Mouse (Mus musculus): ENCODE measurements around the gene Shc1.

The Shc1 gene

DNA sequence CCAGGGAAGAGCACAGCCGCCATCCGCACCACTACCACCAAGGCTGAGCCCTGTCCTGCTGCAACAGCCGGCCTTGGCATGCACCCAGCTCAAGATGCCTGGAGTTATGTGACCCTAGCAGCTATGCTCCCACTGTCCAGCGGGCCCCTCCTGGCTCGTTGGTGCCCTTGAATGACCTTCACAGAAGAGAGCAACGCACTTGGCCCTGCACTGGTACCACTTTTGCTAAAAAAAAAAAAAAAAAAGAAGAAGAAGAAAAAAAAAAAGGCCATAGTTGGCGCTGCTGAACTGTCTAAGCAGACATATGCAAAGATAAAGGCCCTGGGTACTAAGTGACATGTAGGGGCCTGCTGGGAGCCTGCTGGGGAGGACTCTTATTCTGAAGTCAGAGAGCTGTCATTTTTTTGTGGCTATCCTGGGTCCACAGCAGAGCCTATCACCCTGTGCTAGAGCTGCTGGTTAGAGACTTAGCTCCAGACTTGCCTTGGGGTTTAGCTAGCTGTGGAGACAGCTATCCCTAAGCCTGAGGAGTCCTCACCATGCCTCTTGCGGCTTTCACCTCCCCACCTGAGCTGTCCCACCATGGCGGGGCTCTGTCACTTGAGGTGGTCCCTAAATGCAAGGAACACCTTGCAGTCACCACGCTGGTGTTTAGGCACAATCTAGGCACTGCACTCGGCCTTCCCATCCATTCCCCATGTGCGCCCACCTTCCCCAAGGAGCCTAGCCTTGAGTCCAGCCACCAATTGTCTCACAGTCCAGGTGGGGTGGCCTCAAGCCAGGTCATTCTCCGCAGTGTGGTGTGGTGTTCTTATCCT lies 30.7 kb downstream of the Shc1 start:
- in situ Hi-C loops (cut with MboI, MseI), result no loop called here

DNA sequence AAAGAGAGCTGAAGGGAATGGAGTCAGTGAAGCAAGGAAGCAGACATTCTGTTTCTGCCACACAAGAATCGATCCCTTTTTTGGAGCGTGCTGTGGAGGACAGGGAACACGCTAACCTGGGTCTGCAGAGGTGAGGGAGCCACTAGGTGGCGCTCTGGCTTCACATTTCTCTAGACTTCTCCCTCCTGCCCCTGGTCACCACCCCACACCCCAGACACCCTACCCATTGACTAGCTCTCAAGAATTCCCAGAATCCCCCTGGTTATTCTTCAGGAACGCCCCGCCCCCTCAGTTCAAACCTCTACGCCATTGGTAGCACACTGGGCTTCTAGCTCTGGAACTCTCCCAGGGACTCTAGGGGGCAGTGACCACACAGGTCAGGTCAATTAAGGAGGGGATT lies 31.3 kb downstream of the Shc1 start:
- in situ Hi-C loops (cut with MboI, MseI), result no loop called here

DNA sequence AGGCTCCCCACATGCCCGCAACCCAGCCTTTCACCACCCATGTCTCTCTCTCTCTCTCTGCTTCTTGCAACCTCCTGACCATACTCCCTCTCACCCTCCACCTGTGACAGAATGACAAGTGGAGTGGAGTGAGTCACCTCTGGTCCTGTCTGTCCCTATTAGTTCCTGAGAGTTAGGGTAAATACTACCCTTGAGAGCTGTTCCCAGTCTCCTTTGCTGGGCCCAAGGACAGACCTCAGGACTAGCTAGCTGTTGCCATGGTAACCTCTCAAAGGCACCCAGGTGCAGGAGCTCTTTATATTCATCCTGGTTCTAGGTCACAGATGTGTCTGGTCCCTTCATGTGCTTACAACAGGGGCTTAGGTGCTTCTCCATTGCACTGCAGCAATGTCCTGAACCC lies 33.7 kb downstream of the Shc1 start:
- in situ Hi-C loops (cut with MboI, MseI), result no loop called here

DNA sequence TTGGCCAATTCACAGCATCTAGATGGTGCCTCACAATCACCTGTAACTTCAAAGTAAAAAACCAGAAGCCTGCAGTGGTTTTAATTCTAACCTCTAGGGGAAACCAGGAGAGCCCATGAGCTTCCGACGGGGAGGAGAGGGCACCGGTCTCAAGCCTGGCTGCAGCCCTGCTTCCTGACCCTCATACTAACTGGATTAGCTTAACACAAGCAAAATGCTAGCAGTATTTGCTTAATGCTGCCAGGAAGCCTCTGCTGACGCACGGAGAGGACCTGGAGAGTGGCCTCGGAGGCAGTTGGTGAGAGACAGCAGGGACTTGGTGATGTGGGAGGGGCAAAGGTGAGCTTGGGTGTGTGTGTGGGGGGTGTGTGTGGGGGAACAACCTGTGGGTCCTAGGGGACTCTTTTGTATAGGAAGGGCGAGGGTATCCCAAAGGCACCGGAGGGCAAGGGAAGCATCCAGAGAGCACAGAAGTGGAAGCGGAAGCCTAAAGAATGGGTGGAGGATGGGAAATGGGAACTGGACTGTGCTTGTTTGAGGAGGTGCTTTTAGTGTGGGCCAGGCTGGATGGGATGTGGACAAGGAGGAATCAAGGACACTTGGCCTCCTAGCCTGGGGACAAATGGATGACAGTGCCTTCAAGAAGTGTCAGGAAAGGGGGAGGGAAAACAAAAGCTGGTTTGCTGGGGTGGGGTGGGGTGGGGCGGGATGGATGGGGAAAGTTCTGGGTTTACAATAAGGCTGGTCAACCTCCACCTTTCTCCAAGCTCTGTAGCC lies 36.3 kb downstream of the Shc1 start, which contains the start of gene Pmvk:
TSS of gene Pmvk (plus strand) at position 141 of the 777 bp plus-strand sequence.
- in situ Hi-C loops (cut with MboI, MseI), result no loop called here

DNA sequence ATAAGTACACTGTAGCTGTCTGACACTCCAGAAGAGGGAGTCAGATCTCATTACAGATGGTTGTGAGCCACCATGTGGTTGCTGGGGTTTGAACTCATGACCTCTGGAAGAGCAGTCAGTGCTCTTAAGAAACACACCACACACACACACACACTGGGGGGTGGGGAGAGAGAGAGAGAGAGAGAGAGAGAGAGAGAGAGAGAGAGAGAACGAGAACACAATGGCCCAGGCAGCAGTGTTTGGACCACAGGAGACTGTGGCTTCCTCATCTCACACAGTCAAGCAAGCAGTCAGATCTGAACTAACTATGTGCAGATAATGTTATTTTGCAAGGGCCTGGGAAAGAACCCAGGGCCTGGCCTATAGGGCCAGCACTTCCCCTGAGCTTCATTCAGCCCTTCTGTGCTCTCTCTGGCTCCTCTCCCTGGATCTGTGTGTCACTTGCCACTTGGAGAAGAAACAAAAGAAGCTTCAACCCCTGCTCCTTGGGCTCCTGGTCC lies 37.6 kb downstream of the Shc1 start:
- in situ Hi-C loops (cut with MboI, MseI), result no loop called here

DNA sequence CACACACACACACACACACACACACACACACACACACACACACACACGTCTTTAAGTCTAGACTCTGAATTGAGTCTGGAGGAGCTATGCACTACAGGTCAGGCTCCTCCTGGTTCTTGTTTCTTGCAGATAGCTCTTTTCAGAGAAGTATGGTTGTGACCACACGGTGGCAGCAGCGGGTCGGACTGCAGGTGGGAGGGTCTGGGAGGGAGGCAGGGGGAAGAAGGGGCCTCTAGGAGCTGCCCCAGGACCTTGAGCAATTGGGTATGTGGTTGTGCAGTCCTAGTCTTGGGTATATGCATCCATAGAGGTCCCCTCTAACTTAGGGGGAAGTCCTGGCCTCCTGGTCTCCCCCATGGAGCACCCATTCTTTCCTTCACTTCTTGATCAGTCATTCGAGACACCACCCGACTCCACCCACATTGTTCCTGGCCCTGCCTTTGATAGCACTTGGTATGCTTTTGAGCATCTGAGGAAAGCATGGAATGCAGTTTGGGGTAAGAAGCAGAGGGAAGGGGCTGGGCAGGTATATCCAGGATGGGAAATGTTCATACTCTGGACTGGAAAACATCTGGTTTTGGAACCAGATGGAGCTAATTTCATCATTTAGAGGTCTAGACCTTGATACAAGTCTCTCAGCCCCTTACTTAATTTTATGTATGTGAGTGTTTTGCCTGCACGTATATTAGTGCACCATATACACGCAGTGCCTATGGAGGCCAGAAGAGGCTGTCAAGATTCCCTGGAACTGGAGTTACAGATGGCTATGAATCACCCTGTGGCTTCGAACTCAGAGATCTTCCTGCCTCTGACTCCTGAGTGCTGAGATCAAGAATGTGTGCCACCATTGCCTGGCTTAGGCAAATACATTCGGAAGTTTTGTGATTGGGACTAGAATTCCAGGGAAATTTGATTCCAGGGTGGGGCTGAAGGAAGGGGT lies 38.8 kb downstream of the Shc1 start:
- in situ Hi-C loops (cut with MboI, MseI), result no loop called here

DNA sequence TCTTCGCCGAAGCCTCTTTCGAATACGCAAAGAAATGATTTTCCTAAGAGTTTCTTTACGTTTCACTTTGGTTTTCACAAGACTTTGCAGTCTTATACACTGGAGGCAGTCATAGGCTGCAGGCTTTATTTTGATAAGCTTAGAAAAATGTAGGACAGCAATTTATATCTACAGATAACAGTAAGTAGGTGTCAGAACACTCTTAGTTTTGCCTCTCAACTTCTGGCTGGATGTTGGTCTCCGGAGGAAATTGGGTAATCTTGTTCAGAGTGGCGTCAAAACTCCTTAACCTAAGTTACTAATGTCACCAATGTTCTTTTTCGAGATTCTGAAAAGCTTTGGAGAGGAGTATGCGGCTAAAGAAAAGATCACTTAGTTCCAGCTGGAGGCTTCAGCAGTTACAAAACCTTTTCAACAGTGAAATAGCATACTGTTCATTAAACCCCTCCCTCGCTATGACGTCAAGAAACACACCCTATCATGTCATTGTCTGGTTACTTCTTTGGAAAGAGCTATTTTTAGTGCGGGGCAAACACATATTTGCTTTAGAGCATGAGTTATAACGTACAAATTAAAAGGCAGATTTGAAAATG lies 40.2 kb downstream of the Shc1 start:
- in situ Hi-C loops (cut with MboI, MseI), result no loop called here

DNA sequence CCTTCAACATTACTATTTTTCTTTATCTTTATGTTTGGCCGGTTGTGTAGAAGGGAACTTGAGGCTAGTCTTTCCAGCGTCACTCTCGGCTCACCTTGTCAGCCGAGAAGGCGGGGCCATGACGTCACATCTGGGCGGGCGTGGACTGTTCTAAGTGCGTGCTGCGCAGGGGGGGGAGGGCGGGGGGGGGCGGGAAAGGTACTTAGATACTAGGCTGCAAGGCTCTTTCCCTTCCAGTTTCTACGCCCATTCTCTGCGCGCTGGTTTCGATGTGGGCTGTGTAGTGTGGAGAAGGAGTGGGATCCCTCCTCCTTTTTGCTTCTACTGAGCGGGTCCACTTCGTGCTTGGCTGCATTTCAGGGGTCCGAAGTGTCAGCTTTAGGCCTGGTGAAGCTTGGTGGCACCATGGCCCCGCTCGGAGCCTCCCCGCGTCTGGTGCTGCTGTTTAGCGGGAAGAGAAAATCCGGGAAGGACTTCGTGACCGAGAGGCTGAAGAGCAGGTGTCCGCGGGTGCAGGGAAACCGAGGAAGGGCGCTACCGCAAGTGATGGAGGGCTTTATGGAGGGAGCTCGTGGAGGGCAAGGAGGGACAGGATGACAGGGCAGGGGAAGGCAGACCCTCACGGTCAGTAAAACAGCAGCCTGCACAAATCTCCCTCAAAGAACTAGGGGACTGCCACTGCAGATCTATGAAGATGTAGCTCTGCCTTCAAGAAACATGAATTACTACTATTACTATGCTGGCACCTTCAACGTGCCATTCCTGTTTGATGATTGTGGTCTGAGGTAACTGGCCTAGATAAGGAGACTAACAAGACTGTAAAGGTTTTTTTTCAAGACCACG lies 40.9 kb downstream of the Shc1 start:
- in situ Hi-C loops (cut with MboI, MseI), result no loop called here

DNA sequence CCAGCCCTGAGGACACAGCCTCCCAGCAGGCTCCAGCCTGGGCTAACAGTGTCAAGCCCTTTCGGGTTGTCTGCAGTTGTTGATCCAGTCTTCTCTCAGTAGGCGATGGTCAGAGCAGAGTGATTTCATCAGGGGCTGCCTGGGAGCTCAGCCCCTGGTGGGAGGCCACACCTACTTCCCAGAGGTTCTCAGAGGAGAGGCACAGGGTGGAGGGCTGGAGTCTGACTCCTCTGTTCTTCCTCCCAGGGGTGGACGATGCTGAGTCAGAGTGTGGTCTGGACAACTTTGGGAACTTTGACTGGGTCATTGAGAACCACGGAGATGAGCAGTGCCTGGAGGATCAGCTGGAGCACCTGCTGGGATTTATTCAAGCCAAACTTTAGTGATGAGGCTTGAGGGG lies 50.0 kb downstream of the Shc1 start:
- in situ Hi-C loops (cut with MboI, MseI), result no loop called here

DNA sequence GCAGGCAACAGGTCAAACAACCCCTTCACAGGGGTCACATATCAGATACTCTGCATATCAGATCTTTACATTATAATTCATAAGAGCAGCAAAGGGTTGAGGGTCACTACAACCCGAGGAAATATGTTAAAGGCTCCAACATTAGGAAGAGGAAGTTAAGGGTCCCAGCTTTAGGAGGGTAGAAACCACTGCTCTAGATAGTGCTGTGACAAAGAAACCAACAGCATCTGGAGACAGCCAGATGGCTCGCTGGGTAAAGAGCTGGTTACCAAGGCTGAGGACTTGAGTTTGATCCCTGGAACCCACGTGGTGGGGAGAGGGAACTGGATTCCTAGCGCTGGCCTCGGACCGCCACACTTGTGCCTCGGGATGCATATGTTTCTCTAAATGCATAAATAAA lies 54.0 kb downstream of the Shc1 start:
- in situ Hi-C loops (cut with MboI, MseI), result no loop called here

DNA sequence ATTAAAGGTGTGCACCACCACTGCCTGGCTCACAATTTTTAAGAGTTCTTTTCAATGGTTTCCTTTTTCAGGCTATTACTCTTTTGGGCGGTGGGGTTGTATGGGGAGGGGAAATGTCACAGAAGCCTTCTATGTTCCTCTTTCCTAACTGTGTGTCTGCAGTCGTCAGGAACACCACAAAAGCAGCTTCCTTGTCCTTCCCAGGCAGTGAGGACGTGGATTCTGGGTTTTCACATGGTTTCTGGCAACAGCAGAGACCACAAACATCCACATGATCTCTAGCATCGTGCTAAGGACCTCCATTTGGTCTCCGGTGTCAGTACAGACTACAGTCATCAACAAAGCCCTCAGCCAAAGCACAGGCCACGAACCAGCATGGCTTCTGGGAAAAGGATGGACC lies 55.6 kb downstream of the Shc1 start:
- in situ Hi-C loops (cut with MboI, MseI), result no loop called here

DNA sequence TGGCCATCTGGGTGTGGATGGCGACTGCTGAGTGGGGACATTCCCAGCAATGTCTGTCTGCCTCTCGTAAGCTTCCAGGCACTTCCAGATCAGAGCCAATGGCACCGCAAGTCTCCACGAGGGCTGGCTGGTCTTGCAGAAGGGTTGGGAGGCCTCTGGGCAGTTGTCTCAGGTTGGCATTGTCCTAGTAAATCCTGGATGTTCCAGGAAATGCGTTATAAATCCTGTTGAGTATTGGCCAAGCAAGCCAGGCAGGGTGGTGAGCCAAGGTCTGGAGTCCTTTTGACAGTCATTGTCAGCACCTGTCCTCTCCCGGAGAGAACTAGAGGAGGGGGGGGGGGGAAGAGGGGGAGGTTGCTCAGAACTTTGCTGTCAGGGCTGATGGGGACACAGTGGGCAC lies 60.8 kb downstream of the Shc1 start:
- in situ Hi-C loops (cut with MboI, MseI), result no loop called here

Measured in T-helper 2 cell (primary cell).